Mouse (Mus musculus): Measurements from ENCODE around the gene Dclk2. TPM values are rescaled to one million over a fixed set of nuclear protein-coding genes. Genes with fewer than 3 reads are reported as not detected.

Dclk2 gene
- polyA plus RNA-seq, 1 experiment from 2014 or later, result 49.0 TPM

- DNase-seq (ENCODE audit: low spot score) (no peak), ATAC-seq (replicated peaks; ENCODE audit: low FRiP score) (peak; percentile 35)
- Histone ChIP-seq H3K36me3 (ENCODE audit: control insufficient read depth, insufficient read depth, low read length) (no peaks in the 10 kb centered on the region), H3K27ac (ENCODE audit: low read depth, low read length) (no peak overlapping the region), H3K27me3 (ENCODE audit: control insufficient read depth, insufficient read depth, low read length) (no peaks in the 10 kb centered on the region), H3K4me2 (ENCODE audit: low read depth, low read length, severe bottlenecking) (peak overlapping the region; percentile 33; the same call in 1 of the 2 replicates), H3K9ac (ENCODE audit: low read length) (no peak overlapping the region), H3K9me3 (ENCODE audit: control insufficient read depth, low read length) (no peaks in the 10 kb centered on the region), H3K4me3 (ENCODE audit: low read depth, low read length) (no peak overlapping the region), H3K4me1 (replicated peaks; ENCODE audit: control insufficient read depth, insufficient read depth, low read length) (peaks cover 15% of the 10 kb centered on the region)
- WGBS, result 59% methylated on average over 10 of the region's 10 CpGs
Observed at GRCm38 (mm10) chr3:86862245-86862938, 58.3 kb downstream of the Dclk2 start.

DNA sequence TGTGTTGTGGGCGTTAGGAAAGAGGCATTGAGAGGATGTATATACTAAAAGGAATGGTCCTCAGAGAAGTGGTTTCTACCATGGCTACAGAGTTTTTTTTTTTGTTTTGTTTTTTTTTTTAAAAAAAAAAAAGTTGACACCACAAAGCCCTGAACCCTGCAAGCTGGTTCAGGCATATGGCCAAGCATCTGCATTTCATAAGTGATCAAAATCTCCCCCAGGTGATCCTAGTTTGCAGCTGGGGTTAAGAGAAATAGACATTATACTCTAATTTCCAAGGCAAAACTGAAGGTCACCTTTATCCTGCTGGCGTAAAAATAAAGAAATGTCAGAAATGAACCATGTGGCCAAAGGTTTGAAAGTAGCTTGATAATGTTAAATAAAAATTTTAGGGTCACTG lies 60.9 kb downstream of the Dclk2 start:
- Histone ChIP-seq H3K27ac (ENCODE audit: low read depth, low read length) (no peak overlapping the region), H3K9ac (ENCODE audit: low read length) (no peak overlapping the region), H3K27me3 (ENCODE audit: control insufficient read depth, insufficient read depth, low read length) (no peaks in the 10 kb centered on the region), H3K4me1 (replicated peaks; ENCODE audit: control insufficient read depth, insufficient read depth, low read length) (peaks cover 15% of the 10 kb centered on the region), H3K36me3 (ENCODE audit: control insufficient read depth, insufficient read depth, low read length) (no peaks in the 10 kb centered on the region), H3K4me3 (ENCODE audit: low read depth, low read length) (no peak overlapping the region), H3K9me3 (ENCODE audit: control insufficient read depth, low read length) (no peaks in the 10 kb centered on the region), H3K4me2 (ENCODE audit: low read depth, low read length, severe bottlenecking) (no peak overlapping the region)
- 83% methylated on average over 2 of the region's 2 CpGs for WGBS
- DNase-seq (ENCODE audit: low spot score) (no peak), ATAC-seq (replicated peaks; ENCODE audit: low FRiP score) (no peak)

DNA sequence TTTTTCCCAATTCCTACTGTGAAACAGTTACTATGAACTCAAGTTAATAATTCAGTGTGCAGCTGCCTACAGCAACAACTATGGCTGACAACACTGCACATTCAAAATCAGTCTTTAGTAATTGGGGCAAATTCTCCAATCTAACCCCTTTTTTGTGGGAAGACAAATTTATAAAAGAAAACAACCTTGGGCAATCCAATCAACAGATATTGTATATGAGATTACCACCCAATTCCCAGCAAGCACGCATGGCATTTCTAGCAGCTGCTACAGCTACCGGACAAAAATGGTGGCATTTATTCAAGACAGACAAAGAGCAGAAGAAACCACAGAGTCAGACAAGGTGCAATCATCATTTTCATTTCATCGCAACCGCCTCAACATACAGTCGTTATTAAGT lies 62.0 kb downstream of the Dclk2 start:
- Histone ChIP-seq H3K9ac (ENCODE audit: low read length) (no peak overlapping the region), H3K27ac (ENCODE audit: low read depth, low read length) (no peak overlapping the region), H3K4me2 (ENCODE audit: low read depth, low read length, severe bottlenecking) (no peak overlapping the region), H3K4me3 (ENCODE audit: low read depth, low read length) (no peak overlapping the region), H3K4me1 (replicated peaks; ENCODE audit: control insufficient read depth, insufficient read depth, low read length) (peaks cover 15% of the 10 kb centered on the region), H3K27me3 (ENCODE audit: control insufficient read depth, insufficient read depth, low read length) (no peaks in the 10 kb centered on the region), H3K9me3 (ENCODE audit: control insufficient read depth, low read length) (no peaks in the 10 kb centered on the region), H3K36me3 (ENCODE audit: control insufficient read depth, insufficient read depth, low read length) (no peaks in the 10 kb centered on the region)
- WGBS, result 81% methylated on average over 5 of the region's 5 CpGs
- DNase-seq (ENCODE audit: low spot score) (no peak), ATAC-seq (replicated peaks; ENCODE audit: low FRiP score) (no peak)

DNA sequence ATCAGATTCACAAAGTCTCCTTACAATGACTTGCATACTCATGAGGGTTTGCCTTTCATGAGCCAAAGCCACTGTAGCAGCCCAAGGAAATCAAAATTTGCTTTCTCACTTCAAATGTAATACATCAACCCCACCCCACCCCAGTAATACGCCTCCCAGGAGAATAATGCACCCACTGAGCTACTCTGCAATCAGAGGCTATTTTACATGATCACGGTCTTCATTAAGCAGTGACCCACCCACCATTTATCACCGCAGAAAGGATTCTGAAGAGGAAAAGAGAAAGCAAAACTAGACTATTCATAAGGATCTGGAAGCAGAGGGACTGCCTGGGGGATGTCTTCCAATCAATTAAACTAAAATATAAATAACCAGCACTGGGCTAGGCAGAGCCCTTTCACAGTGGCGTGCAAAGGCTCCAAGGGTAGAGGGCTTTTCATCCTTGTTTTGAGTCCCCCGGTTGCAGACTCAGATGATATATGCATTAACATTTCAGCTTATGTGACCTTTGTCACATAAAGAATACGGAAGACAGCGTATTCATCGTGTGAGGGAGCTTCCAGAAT lies 62.7 kb downstream of the Dclk2 start:
- ATAC-seq (replicated peaks; ENCODE audit: low FRiP score) (peak; percentile 45), DNase-seq (ENCODE audit: low spot score) (no peak)
- Histone ChIP-seq H3K4me1 (replicated peaks; ENCODE audit: control insufficient read depth, insufficient read depth, low read length) (peaks cover 13% of the 10 kb centered on the region), H3K36me3 (ENCODE audit: control insufficient read depth, insufficient read depth, low read length) (no peaks in the 10 kb centered on the region), H3K9ac (ENCODE audit: low read length) (no peak overlapping the region), H3K4me3 (ENCODE audit: low read depth, low read length) (no peak overlapping the region), H3K9me3 (ENCODE audit: control insufficient read depth, low read length) (no peaks in the 10 kb centered on the region), H3K27me3 (ENCODE audit: control insufficient read depth, insufficient read depth, low read length) (no peaks in the 10 kb centered on the region), H3K27ac (ENCODE audit: low read depth, low read length) (peak overlapping the region; percentile 13; the same call in 1 of the 2 replicates), H3K4me2 (ENCODE audit: low read depth, low read length, severe bottlenecking) (no peak overlapping the region)
- 41% methylated on average over 8 of the region's 8 CpGs for WGBS

DNA sequence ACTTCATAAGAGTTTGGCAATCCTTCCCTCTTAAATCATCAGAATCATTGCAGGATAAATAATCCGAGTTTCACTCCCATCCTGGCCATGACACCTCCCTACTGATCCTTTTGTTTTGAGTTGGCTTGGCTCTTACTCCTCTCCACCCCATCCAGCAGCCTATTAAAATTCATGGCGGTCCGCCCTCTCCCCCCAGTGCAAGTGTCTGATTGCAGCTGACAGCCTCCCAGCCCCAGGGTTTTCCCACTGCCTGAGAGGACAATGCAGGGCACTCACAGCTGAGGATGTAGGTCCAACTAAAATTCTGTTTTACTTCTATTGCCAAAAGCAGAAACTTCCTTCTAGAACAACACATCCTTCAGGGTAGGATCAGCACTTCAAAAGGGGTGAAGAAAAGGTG lies 67.8 kb downstream of the Dclk2 start:
- Histone ChIP-seq H3K36me3 (ENCODE audit: control insufficient read depth, insufficient read depth, low read length) (no peaks in the 10 kb centered on the region), H3K4me3 (ENCODE audit: low read depth, low read length) (no peak overlapping the region), H3K27ac (ENCODE audit: low read depth, low read length) (no peak overlapping the region), H3K9me3 (ENCODE audit: control insufficient read depth, low read length) (no peaks in the 10 kb centered on the region), H3K9ac (ENCODE audit: low read length) (no peak overlapping the region), H3K4me2 (ENCODE audit: low read depth, low read length, severe bottlenecking) (no peak overlapping the region), H3K4me1 (replicated peaks; ENCODE audit: control insufficient read depth, insufficient read depth, low read length) (peaks cover 8% of the 10 kb centered on the region), H3K27me3 (ENCODE audit: control insufficient read depth, insufficient read depth, low read length) (no peaks in the 10 kb centered on the region)
- 37% methylated on average over 3 of the region's 3 CpGs for WGBS
- DNase-seq (ENCODE audit: low spot score), result no peak
- ATAC-seq (replicated peaks; ENCODE audit: low FRiP score), result peak; percentile 58; the same call in 1 of the 2 replicates

DNA sequence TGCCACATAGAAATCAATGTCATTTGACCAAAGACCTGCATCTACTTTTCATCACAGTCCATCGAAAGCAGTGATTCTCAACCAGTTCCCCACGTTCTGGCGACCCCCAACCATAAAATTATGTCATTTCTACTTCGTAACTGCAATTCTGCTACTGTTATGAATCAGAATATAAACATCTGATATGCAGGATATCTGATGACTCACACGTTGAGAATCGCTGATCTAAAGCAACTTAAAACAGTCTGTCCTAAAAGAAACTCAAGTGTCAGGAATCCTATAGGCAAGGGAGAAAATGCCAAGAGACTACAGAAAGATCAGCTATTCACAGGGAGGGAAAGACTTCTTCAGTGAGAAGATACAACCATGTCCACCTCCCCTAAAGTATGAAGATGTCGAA lies 69.5 kb downstream of the Dclk2 start:
- ATAC-seq (replicated peaks; ENCODE audit: low FRiP score), result no peak
- WGBS, result 88% methylated on average over 7 of the region's 7 CpGs
- H3K4me3 ChIP-seq (ENCODE audit: low read depth, low read length), result no peak overlapping the region
- peaks cover 12% of the 10 kb centered on the region for H3K4me1 ChIP-seq (replicated peaks; ENCODE audit: control insufficient read depth, insufficient read depth, low read length)
- no peaks in the 10 kb centered on the region for H3K27me3 ChIP-seq (ENCODE audit: control insufficient read depth, insufficient read depth, low read length)
- no peak overlapping the region for H3K9ac ChIP-seq (ENCODE audit: low read length)
- H3K27ac ChIP-seq (ENCODE audit: low read depth, low read length), result no peak overlapping the region
- H3K36me3 ChIP-seq (ENCODE audit: control insufficient read depth, insufficient read depth, low read length), result no peaks in the 10 kb centered on the region
- no peak for DNase-seq (ENCODE audit: low spot score)
- no peak overlapping the region for H3K4me2 ChIP-seq (ENCODE audit: low read depth, low read length, severe bottlenecking)
- H3K9me3 ChIP-seq (ENCODE audit: control insufficient read depth, low read length), result no peaks in the 10 kb centered on the region

- peaks cover 17% of the 10 kb centered on the region for H3K4me1 ChIP-seq (replicated peaks; ENCODE audit: control insufficient read depth, insufficient read depth, low read length)
- ATAC-seq (replicated peaks; ENCODE audit: low FRiP score) (no peak), DNase-seq (ENCODE audit: low spot score) (no peak)
- no peaks in the 10 kb centered on the region for H3K36me3 ChIP-seq (ENCODE audit: control insufficient read depth, insufficient read depth, low read length)
- no peak overlapping the region for H3K4me2 ChIP-seq (ENCODE audit: low read depth, low read length, severe bottlenecking)
- WGBS, result 79% methylated on average over 10 of the region's 10 CpGs
- no peaks in the 10 kb centered on the region for H3K9me3 ChIP-seq (ENCODE audit: control insufficient read depth, low read length)
- H3K4me3 ChIP-seq (ENCODE audit: low read depth, low read length), result no peak overlapping the region
- no peak overlapping the region for H3K27ac ChIP-seq (ENCODE audit: low read depth, low read length)
- no peak overlapping the region for H3K9ac ChIP-seq (ENCODE audit: low read length)
- H3K27me3 ChIP-seq (ENCODE audit: control insufficient read depth, insufficient read depth, low read length), result no peaks in the 10 kb centered on the region
Observed at GRCm38 (mm10) chr3:86850394-86851030, 70.1 kb downstream of the Dclk2 start.

DNA sequence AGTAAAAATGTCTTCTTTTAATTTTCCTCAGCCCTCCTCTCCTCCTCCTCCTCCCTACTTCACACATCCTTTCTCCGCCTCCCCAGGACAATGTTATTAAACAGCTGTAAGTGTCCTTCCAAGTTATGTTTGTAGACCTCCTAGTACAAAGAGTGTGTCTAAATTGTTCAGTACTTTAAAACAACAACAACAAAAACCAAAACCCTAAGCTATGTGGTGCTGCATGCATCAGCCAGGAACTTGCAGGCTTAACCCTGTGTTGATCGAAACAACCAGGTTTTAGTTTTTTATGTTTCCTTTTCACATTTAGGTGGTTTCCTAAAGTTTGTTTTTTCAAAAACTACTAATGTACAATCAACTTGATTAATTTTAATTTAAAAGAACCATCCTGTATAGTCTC lies 71.3 kb downstream of the Dclk2 start:
- H3K4me3 ChIP-seq (ENCODE audit: low read depth, low read length), result no peak overlapping the region
- ATAC-seq (replicated peaks; ENCODE audit: low FRiP score) (no peak), DNase-seq (ENCODE audit: low spot score) (no peak)
- no peak overlapping the region for H3K9ac ChIP-seq (ENCODE audit: low read length)
- no peak overlapping the region for H3K4me2 ChIP-seq (ENCODE audit: low read depth, low read length, severe bottlenecking)
- no peaks in the 10 kb centered on the region for H3K27me3 ChIP-seq (ENCODE audit: control insufficient read depth, insufficient read depth, low read length)
- H3K9me3 ChIP-seq (ENCODE audit: control insufficient read depth, low read length), result no peaks in the 10 kb centered on the region
- WGBS, result 81% methylated on average over 2 of the region's 2 CpGs
- H3K4me1 ChIP-seq (replicated peaks; ENCODE audit: control insufficient read depth, insufficient read depth, low read length), result peaks cover 18% of the 10 kb centered on the region
- no peaks in the 10 kb centered on the region for H3K36me3 ChIP-seq (ENCODE audit: control insufficient read depth, insufficient read depth, low read length)
- no peak overlapping the region for H3K27ac ChIP-seq (ENCODE audit: low read depth, low read length)
